Mouse (Mus musculus) G1E (cell line): Measurements from ENCODE around the gene Mef2d. TPM values are rescaled to one million over a fixed set of nuclear protein-coding genes. Genes with fewer than 3 reads are reported as not detected.

Source experiments
- ATAC-seq: 2 replicates; pipeline ENCODE4 v1.8.0; 2016; ENCODE audit warnings: mild to moderate bottlenecking; ENCODE audit not compliant: insufficient number of reproducible peaks, poor library complexity, low FRiP score, severe bottlenecking; ENCODE audit errors: extremely low read depth
- DNase-seq: peaks from one replicate; pipeline ENCODE4 v3.0.0; 2012; ENCODE audit warnings: low spot score
- H3K27me3 ChIP-seq: 2 replicates; pipeline ENCODE4 v1.6.1; 2012; ENCODE audit warnings: mild to moderate bottlenecking, low read length, inconsistent platforms; ENCODE audit not compliant: insufficient read depth
- H3K36me3 ChIP-seq: replicated peaks from 2 replicates; pipeline ENCODE3; 2012; ENCODE audit warnings: mild to moderate bottlenecking, inconsistent platforms
- H3K4me1 ChIP-seq: 2 replicates; pipeline ENCODE4 v1.6.1; 2012; ENCODE audit warnings: low read depth, low read length, inconsistent platforms, mixed read lengths; ENCODE audit not compliant: insufficient read depth
- H3K4me3 ChIP-seq: 2 replicates; pipeline ENCODE4 v1.5.1; 2012; ENCODE audit warnings: low read depth, mild to moderate bottlenecking, inconsistent platforms, low read length, moderate library complexity, mixed read lengths
- H3K9me3 ChIP-seq: replicated peaks from 2 replicates; pipeline ENCODE4 v1.6.1; 2012; ENCODE audit warnings: inconsistent platforms
- CTCF ChIP-seq: IDR thresholded peaks from 2 replicates; pipeline ENCODE4 v1.5.1; 2012; ENCODE audit warnings: low read depth, low read length, inconsistent platforms, mixed read lengths
- GATA1 ChIP-seq: IDR thresholded peaks from 2 replicates; pipeline ENCODE4 v1.6.1; 2012; ENCODE audit warnings: borderline replicate concordance, low read length, inconsistent platforms, mixed read lengths
- GATA2 ChIP-seq: IDR thresholded peaks from 2 replicates; pipeline ENCODE4 v1.6.1; 2012; ENCODE audit warnings: low read depth, low read length, inconsistent platforms, borderline replicate concordance
- POLR2AphosphoS5 ChIP-seq: IDR thresholded peaks from 2 replicates; pipeline ENCODE4 v1.6.1; 2012; ENCODE audit warnings: low read depth, low read length, inconsistent platforms; ENCODE audit not compliant: insufficient replicate concordance
- TAL1 ChIP-seq: conservative IDR thresholded peaks from 2 replicates; pipeline ENCODE4 v1.6.1; 2012; ENCODE audit warnings: low read depth, low read length, inconsistent platforms, mixed read lengths
- polyA plus RNA-seq: library from polyadenylated mRNA; stranded (reverse); fragments of >175 nt; gene quantifications from 2 replicates; pipeline ENCODE4 v1.2.3, GENCODE M21; 2012
- total RNA-seq, 2 experiments: library from RNA; stranded (forward) in 1 of 2; stranded (reverse) in 1 of 2; fragments of 200-1000 nt in 1 of 2; fragments of >200 nt in 1 of 2; fragmentation: Nextera tagmentation in 1 of 2; gene quantifications; 2 replicates each; pipeline ENCODE4 v1.2.3; 2014 to 2017

Mef2d gene
- total and polyA plus RNA-seq, 3 experiments: 15.4 to 133 (median 125) TPM

DNA sequence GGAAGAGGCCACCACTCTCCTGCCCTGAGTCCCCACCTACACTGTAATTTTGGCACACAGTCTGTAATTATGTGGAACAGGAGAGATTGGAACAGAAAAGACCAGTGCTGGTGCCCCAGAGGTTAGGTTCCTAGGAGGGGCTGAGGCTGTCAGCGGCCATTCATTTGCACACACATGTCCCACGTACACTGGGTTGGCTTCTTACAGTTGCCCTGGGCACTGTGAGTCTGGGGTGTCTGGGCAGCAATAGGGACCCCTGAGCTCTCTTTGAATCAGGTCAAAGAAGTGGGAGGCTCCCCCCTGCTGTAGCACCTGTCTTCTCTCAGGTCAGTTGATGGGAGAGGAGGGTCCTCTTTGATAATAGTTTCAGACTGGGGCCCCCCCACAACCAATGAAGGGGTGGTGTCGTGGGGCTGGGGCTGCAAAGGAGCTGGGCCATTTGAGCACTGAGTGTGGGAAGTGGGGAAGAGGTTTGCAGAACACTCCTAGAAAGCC is 66.1 kb downstream of the Mef2d start:
- Histone ChIP-seq H3K9me3 (no peaks in the 10 kb centered on the region), H3K4me3 (no peak overlapping the region), H3K27me3 (peaks cover 45% of the 10 kb centered on the region), H3K36me3 (no peaks in the 10 kb centered on the region), H3K4me1 (peaks cover 5% of the 10 kb centered on the region; the same call in 1 of the 2 replicates)
- DNase-seq (no peak), ATAC-seq (no peak)
- TF ChIP-seq GATA2: no peak
- no peak for TF ChIP-seq POLR2AphosphoS5
- TF ChIP-seq TAL1: no peak
- TF ChIP-seq GATA1: no peak
- no peak for TF ChIP-seq CTCF

DNA sequence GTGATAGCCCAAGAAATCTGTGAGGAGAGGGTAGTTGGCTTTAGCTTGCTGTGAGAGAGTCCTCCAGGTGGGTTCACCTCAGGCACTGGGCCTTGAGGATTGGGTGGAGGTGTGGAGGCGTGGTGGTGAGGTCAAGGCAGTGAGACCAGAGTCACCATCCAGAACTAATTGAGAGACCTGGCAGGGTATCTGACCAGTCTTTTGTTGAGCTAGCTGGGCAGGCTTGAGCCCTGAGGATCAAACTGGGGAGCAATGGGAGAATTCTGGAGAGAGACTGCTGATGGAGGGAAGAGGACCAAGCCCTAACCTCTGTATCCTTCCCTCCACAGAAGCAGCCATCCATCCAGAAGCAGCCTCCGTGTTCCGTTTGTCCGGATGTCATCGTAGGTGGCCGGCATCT is 67.1 kb downstream of the Mef2d start:
- no peak for TF ChIP-seq GATA2
- no peak for TF ChIP-seq POLR2AphosphoS5
- no peak for TF ChIP-seq TAL1
- TF ChIP-seq CTCF: no peak
- no peak for DNase-seq
- H3K27me3 ChIP-seq: peaks cover 41% of the 10 kb centered on the region

DNA sequence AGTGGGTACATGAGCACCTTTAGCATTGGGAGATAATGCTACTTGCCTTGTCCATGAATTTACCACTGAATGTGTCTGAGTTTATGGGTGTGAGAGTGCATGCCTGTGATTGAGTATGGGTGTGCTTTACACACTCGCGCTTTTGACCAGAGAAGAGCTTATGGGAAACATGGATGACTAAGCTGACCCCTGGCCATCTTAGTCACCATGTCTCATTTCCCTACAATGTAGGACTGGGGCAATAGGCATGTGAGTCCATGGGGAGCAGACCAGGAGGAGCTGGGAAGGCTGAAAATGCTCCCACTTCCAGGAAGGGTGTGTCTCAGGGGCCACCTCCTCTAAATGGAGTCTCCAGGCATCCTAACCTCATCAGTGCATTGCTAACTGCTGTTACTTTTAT is 67.9 kb downstream of the Mef2d start:
- peaks cover 7% of the 10 kb centered on the region for H3K4me1 ChIP-seq
- no peaks in the 10 kb centered on the region for H3K36me3 ChIP-seq
- no peak overlapping the region for H3K4me3 ChIP-seq
- ATAC-seq (no peak), DNase-seq (no peak)
- TF ChIP-seq TAL1 (no peak), GATA1 (no peak), GATA2 (no peak), CTCF (no peak), POLR2AphosphoS5 (no peak)
- H3K27me3 ChIP-seq: peaks cover 49% of the 10 kb centered on the region
- no peaks in the 10 kb centered on the region; the same call in 1 of the 2 replicates for H3K9me3 ChIP-seq

More for the DNA sequence above, 67.1 kb downstream of the Mef2d start:
- H3K4me3 ChIP-seq: no peak overlapping the region
- H3K9me3 ChIP-seq: no peaks in the 10 kb centered on the region
- ATAC-seq: no peak
- H3K36me3 ChIP-seq: no peaks in the 10 kb centered on the region
- H3K4me1 ChIP-seq: peaks cover 6% of the 10 kb centered on the region

DNA sequence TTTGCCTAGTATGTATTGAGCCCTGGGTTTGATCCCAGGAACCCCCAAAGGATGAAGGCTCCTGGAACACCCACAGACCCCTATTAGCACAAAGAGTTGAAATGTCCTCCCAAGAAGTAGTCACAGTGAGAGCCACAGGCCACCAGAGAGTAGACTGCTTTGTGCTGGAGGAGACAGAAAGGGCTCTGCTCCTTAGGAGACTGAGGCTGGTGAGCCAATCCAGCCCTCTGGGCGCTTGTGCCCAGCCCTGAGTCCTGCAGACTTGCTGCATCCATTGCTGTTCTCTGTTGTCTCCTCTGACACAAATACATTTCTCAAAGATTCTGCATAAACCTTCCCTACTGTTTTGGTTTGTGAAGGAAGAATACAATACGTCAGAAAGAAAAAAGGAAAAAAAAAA is 68.7 kb downstream of the Mef2d start:
- H3K9me3 ChIP-seq: no peaks in the 10 kb centered on the region; the same call in 1 of the 2 replicates
- H3K36me3 ChIP-seq: no peaks in the 10 kb centered on the region
- ATAC-seq (no peak), DNase-seq (no peak)
- H3K4me1 ChIP-seq: peaks cover 15% of the 10 kb centered on the region
- TF ChIP-seq CTCF: no peak
- TF ChIP-seq GATA1: no peak
- TF ChIP-seq TAL1: no peak
- no peak for TF ChIP-seq GATA2
- TF ChIP-seq POLR2AphosphoS5: no peak
- H3K4me3 ChIP-seq: no peak overlapping the region
- H3K27me3 ChIP-seq: peaks cover 55% of the 10 kb centered on the region

DNA sequence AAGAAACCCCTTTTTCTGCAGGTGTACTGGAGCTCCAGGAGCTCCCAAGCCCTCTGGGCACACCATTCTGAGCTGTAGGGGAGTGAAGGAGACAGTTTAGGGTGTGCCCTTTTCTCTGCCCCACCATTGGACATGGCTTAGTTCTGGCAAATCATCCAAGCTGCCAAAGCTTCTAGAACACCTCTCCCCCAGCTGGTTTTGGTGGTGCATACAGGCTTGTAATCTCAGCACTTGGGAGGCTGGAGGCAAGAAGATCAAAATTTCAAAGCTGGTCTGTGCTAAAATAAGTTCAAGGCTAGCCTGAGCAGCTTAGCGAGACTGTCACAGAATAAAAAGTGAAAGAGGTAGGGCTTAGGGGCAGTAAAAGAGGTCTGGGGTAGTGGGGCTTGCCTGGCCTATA is 70.2 kb downstream of the Mef2d start:
- ATAC-seq: no peak
- no peaks in the 10 kb centered on the region for H3K36me3 ChIP-seq
- H3K9me3 ChIP-seq: no peaks in the 10 kb centered on the region; the same call in 1 of the 2 replicates

DNA sequence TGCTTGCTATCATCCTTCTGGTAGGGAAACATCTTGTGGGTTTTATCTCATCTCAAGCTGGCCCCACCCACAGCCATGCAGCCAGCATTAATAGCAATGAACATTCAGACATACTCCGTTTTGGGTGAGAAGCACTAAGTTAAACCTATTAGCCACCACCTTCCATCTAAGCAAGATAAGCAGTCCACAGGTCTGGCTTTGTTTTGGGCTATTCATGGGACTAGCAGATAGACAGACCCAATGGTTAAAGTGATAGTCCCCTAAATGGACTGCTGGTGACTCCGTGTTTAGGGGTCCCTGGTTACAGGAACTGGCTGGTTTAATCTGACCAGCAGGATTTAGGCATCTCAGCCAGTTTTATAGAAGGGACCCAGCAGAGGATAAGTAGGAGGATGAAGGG is 70.8 kb downstream of the Mef2d start:
- no peaks in the 10 kb centered on the region for H3K36me3 ChIP-seq
- H3K4me1 ChIP-seq: peaks cover 16% of the 10 kb centered on the region
- no peaks in the 10 kb centered on the region; the same call in 1 of the 2 replicates for H3K9me3 ChIP-seq
- peaks cover 58% of the 10 kb centered on the region for H3K27me3 ChIP-seq
- TF ChIP-seq GATA1 (no peak), POLR2AphosphoS5 (no peak), TAL1 (no peak), GATA2 (no peak), CTCF (no peak)
- peak; percentile 28 for ATAC-seq
- DNase-seq: no peak
- H3K4me3 ChIP-seq: no peak overlapping the region

More for the DNA sequence above, 70.2 kb downstream of the Mef2d start:
- H3K4me1 ChIP-seq: peaks cover 16% of the 10 kb centered on the region
- no peak overlapping the region for H3K4me3 ChIP-seq
- H3K27me3 ChIP-seq: peaks cover 57% of the 10 kb centered on the region
- DNase-seq: no peak
- TF ChIP-seq GATA2 (no peak), CTCF (no peak), POLR2AphosphoS5 (no peak), TAL1 (no peak), GATA1 (no peak)
